8 mouse cellular contexts compared by ENCODE assay signal in the genomic region with DNA sequence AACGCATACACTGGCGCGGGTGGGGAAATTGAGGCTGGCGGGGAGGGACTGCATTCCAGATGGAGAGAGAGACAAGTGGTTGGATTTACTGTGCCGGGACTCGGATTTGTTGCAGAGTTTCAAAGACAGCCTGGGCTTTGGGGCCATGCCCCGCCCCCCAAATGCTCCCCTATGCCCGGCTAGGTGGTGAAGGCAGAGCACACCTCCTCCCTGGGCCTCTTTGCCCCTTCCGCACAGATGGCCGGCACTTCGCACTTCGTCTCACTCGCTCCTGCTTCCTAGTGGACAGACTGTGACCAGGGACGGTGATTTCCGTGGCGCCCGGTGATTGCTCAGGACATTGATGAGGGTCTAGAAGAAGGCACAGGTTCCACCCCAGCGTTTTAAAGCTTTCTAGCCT. TPM values are rescaled to one million over a fixed set of nuclear protein-coding genes. Genes with fewer than 3 reads are reported as not detected.
DNase-seq lines count a peak whose midpoint lies in the region; ATAC-seq and TF ChIP-seq lines count a peak whose summit lies in the region.

No protein-coding gene starts in this region.

- no peaks in the 10 kb centered on the region for H3K36me3 ChIP-seq in E14TG2a.4 (ENCODE audit: insufficient read depth, low read length)
- H3K36me3 ChIP-seq in forebrain, embryonic 15.5 days = no peaks in the 10 kb centered on the region
- H3K36me3 ChIP-seq in limb, embryonic 12.5 days = no peaks in the 10 kb centered on the region
- H3K36me3 ChIP-seq in midbrain, embryonic 13.5 days = no peaks in the 10 kb centered on the region

- peaks cover 64% of the 10 kb centered on the region for H3K27me3 ChIP-seq in E14TG2a.4 (ENCODE audit: insufficient read depth, low read length)
- peaks cover 21% of the 10 kb centered on the region for H3K27me3 ChIP-seq in forebrain, embryonic 15.5 days
- peaks cover 36% of the 10 kb centered on the region for H3K27me3 ChIP-seq in limb, embryonic 12.5 days
- H3K27me3 ChIP-seq in midbrain, embryonic 13.5 days = peaks cover 79% of the 10 kb centered on the region

- peaks cover 68% of the 10 kb centered on the region for H3K4me1 ChIP-seq in E14TG2a.4 (replicated peaks; ENCODE audit: low read depth, low read length)
- H3K4me1 ChIP-seq in forebrain, embryonic 15.5 days = peaks cover 36% of the 10 kb centered on the region
- H3K4me1 ChIP-seq in limb, embryonic 12.5 days (replicated peaks) = peaks cover 48% of the 10 kb centered on the region
- peaks cover 40% of the 10 kb centered on the region for H3K4me1 ChIP-seq in midbrain, embryonic 13.5 days (replicated peaks)

- WGBS in forebrain, embryonic 15.5 days = 2% methylated on average over 18 of the region's 18 CpGs
- under 1% methylated on average over 18 of the region's 18 CpGs for WGBS in limb, embryonic 12.5 days
- WGBS in midbrain, embryonic 13.5 days = 1% methylated on average over 18 of the region's 18 CpGs

- peak overlapping the region; percentile 90 for H3K27ac ChIP-seq in gastrocnemius, adult 2 months
- peak overlapping the region; percentile 25; the same call in 1 of the 2 replicates for H3K27ac ChIP-seq in forebrain, embryonic 15.5 days (replicated peaks)
- peak overlapping the region; percentile 50; the same call in 1 of the 2 replicates for H3K27ac ChIP-seq in limb, embryonic 12.5 days
- H3K27ac ChIP-seq in midbrain, embryonic 13.5 days = 0 out of 2 replicates have a peak overlapping the region, but pooled peaks have one; percentile 1

- peak overlapping the region; percentile 91 for H3K4me2 ChIP-seq in forebrain, embryonic 15.5 days (replicated peaks)
- H3K4me2 ChIP-seq in limb, embryonic 12.5 days = peak overlapping the region; percentile 78
- peak overlapping the region; percentile 81 for H3K4me2 ChIP-seq in midbrain, embryonic 13.5 days (replicated peaks)

- TF ChIP-seq CTCF in gastrocnemius, adult 2 months (IDR thresholded peaks at IDR 0.05) = no peak
- TF ChIP-seq CTCF in E14TG2a.4 (conservative IDR thresholded peaks at IDR 0.05; ENCODE audit: low read length) = no peak

- peak; percentile 3; the same call in 1 of the 2 replicates for ATAC-seq in forebrain, embryonic 15.5 days (replicated peaks)
- no peak for ATAC-seq in limb, embryonic 12.5 days (ENCODE audit: insufficient number of reproducible peaks, insufficient read depth, low FRiP score, low TSS enrichment, low read depth)
- ATAC-seq in midbrain, embryonic 13.5 days = peak; percentile 18; the same call in 1 of the 2 replicates

- peak overlapping the region; percentile 82 for H3K4me3 ChIP-seq in gastrocnemius, adult 2 months
- peak overlapping the region; percentile 79 for H3K4me3 ChIP-seq in E14TG2a.4 (replicated peaks; ENCODE audit: low read length)
- H3K4me3 ChIP-seq in forebrain, embryonic 15.5 days = peak overlapping the region; percentile 46
- peak overlapping the region; percentile 43 for H3K4me3 ChIP-seq in limb, embryonic 12.5 days (replicated peaks)
- peak overlapping the region; percentile 45 for H3K4me3 ChIP-seq in midbrain, embryonic 13.5 days (replicated peaks)

- peak overlapping the region; percentile 41 for H3K9ac ChIP-seq in forebrain, embryonic 15.5 days (replicated peaks)
- H3K9ac ChIP-seq in limb, embryonic 12.5 days (replicated peaks) = peak overlapping the region; percentile 75
- H3K9ac ChIP-seq in midbrain, embryonic 13.5 days (replicated peaks) = peak overlapping the region; percentile 53

- no peaks in the 10 kb centered on the region for H3K9me3 ChIP-seq in E14TG2a.4 (ENCODE audit: low read length)
- no peaks in the 10 kb centered on the region for H3K9me3 ChIP-seq in forebrain, embryonic 15.5 days
- no peaks in the 10 kb centered on the region for H3K9me3 ChIP-seq in limb, embryonic 12.5 days
- H3K9me3 ChIP-seq in midbrain, embryonic 13.5 days = no peaks in the 10 kb centered on the region

- peak; percentile 44 for DNase-seq in gastrocnemius, adult 2 months
- DNase-seq in gastrocnemius, postnatal 10 days = no peak
- no peak for DNase-seq in right cerebral cortex, postnatal 14 days
- no peak for DNase-seq in spleen, postnatal 4 days (ENCODE audit: low spot score in 2 of 2)

- intact Hi-C loops in gastrocnemius, adult 2 months (cut with DNase I) = no loop called here

RNA-seq across cellular contexts. Expression of a gene that starts 0.4 kb away (rescaled TPM):
- total RNA-seq in gastrocnemius, adult 2 months (2021) = 10 to 100 TPM in 1 of 2 experiments, 1 to 10 TPM in 1; 9.8 to 13.6 TPM
- total RNA-seq in gastrocnemius, postnatal 10 days (2021) = 1 to 10 TPM; 7.4 to 8.5 TPM
- 8.6 and 9.0 TPM in 2 replicates for polyA plus RNA-seq in forebrain, embryonic 15.5 days (2015; fragmentation: Nextera tagmentation; extraction: Ambion mirVana)
- 10.1 and 11.1 TPM in 2 replicates for polyA plus RNA-seq in limb, embryonic 12.5 days (2016; fragmentation: Nextera tagmentation; extraction: Ambion mirVana)
- 7.2 and 9.0 TPM in 2 replicates for polyA plus RNA-seq in midbrain, embryonic 13.5 days (2015; fragmentation: Nextera tagmentation; extraction: Ambion mirVana)

RNA-seq across cellular contexts. Expression of a gene that starts 10.1 kb away (rescaled TPM):
- 10 to 100 TPM; 44.5 to 47.1 TPM for total RNA-seq in gastrocnemius, adult 2 months (2021)
- 10 to 100 TPM; 34.5 to 42.6 TPM for total RNA-seq in gastrocnemius, postnatal 10 days (2021)
- 64.9 and 66.6 TPM in 2 replicates for polyA plus RNA-seq in forebrain, embryonic 15.5 days (2015; fragmentation: Nextera tagmentation; extraction: Ambion mirVana)
- polyA plus RNA-seq in limb, embryonic 12.5 days (2016; fragmentation: Nextera tagmentation; extraction: Ambion mirVana) = 34.2 and 36.6 TPM in 2 replicates
- polyA plus RNA-seq in midbrain, embryonic 13.5 days (2015; fragmentation: Nextera tagmentation; extraction: Ambion mirVana) = 48.0 and 59.8 TPM in 2 replicates

RNA-seq across cellular contexts. Expression of a gene that starts 37.1 kb away (rescaled TPM):
- total RNA-seq in gastrocnemius, adult 2 months (2021) = under 1 TPM; 0.13 to 0.22 TPM
- under 1 TPM; 0.56 to 0.82 TPM for total RNA-seq in gastrocnemius, postnatal 10 days (2021)
- 0.22 TPM in 1 of 2 replicates, not detected in the other for polyA plus RNA-seq in forebrain, embryonic 15.5 days (2015; fragmentation: Nextera tagmentation; extraction: Ambion mirVana)
- 0.14 and 0.23 TPM in 2 replicates for polyA plus RNA-seq in limb, embryonic 12.5 days (2016; fragmentation: Nextera tagmentation; extraction: Ambion mirVana)
- 0.17 and 0.31 TPM in 2 replicates for polyA plus RNA-seq in midbrain, embryonic 13.5 days (2015; fragmentation: Nextera tagmentation; extraction: Ambion mirVana)

Comparison
In these comparisons a context has a peak if more than half of its experiments do, and no peak if none do; other contexts are left out.
1. H3K27ac ChIP-seq: peak in every context shown above with its lines; median percentile 90 in gastrocnemius, adult 2 months; 50 in limb, embryonic 12.5 days; 25 in forebrain, embryonic 15.5 days; 1 in midbrain, embryonic 13.5 days.